Mouse (Mus musculus) thymus, postnatal 10 days (tissue): ENCODE measurements at regions not wholly inside any gene's neighbourhood (a gene's known extent, or its start where the extent isn't known, plus 50 kb on each side); places are given as distances from the start of the nearest gene placed in this dataset.
"Not testable (repeated sequence)": the region's sequence is repeated elsewhere in the genome, so short reads cannot be mapped to it uniquely, and the experiment has no call there.

ENCODE experiments used
- DNase-seq, 2 experiments: peaks; one replicate each; pipeline ENCODE4 v3.0.0; 2021; ENCODE audit warnings: low spot score in 2 of 2

GRCm38 (mm10) chr17:50346451-50347192 lies 53.2 kb upstream of the Dazl start:
- no peak for DNase-seq

- DNase-seq: not testable (repeated sequence)
These were observed 60.4 kb upstream of the Dazl start for GRCm38 (mm10) chr17:50353818-50354217.

- DNase-seq: no peak
These were observed 60.9 kb upstream of the Dazl start for GRCm38 (mm10) chr17:50354357-50354756.

- no peak for DNase-seq
These were observed 68.3 kb upstream of the Dazl start for GRCm38 (mm10) chr17:50361657-50362233.

DNA sequence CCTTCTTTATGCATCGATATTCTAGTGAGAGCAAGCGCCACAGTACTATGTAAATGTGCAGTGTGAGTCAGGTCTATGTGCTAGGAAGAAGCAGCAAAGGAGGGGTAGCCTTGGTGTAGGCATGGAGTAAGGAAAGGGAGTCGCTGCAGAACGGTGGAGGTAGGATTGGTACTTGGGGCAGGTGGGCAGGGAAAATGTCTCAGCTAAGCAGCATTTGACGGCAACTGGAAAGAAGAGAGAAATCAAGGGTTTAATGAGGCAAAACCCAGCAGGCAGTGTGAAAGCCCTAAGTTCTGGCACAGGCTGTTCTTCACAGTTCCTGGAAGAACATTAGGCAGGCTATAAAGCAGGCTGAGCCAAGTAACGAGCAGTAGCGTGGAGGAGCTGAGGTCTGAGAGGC lies 72.0 kb upstream of the Dazl start:
- no peak for DNase-seq

GRCm38 (mm10) chr17:50366181-50366580 lies 72.7 kb upstream of the Dazl start:
- no peak for DNase-seq

DNA sequence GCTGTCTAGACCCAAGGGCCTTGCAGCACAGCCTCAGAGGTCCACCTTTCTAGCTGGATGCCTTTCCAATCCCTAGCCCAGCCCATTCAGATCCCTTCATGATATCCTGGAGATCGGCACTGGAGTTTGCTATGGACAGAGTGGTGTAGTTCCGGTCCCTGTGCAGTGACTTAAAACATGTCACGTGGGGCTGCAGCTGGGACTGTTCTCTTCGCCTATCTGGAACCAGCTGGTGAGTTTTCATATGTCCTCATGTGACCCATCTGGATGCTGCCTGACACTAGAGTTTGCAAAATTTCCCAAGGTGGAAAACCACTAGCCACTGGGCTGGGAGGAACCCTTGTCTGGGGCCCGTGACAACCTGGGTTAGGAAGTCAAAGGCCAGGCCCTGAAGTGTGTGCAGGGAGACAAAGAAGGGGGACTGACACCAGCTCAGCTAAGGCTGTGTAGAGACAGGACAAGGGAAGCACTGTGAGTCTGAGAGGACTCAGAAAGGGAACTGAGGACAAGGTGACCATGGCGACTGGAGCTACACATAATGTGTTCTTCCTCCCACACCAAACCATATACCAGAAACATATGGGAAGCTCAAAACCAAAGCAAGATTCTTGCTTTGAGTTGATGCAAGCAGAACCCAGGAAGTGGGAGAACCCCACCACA lies 75.9 kb upstream of the Dazl start:
- DNase-seq: no peak

GRCm38 (mm10) chr17:50370484-50370883 lies 77.0 kb upstream of the Dazl start:
- no peak for DNase-seq

GRCm38 (mm10) chr17:50373496-50374141 lies 80.2 kb upstream of the Dazl start:
- no peak for DNase-seq

DNA sequence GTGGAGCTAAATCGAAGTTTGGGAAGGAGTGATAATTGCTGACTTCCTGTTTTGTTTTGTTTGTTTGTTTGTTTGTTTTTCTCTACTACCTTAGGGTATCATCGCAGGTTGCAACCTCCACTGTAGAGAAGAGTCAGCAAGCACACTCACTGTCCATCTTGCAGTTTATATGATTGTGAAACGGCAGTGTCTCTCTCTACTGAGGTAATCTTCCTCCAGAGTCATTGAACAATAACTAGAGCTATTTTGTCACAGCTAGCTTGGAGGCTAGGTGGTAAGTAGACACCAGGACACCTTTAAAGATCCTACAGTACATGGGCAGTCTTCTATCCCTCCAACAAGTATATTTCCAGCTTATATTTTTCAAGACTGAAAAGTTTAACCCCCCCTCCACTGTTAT lies 82.0 kb upstream of the Dazl start:
- no peak for DNase-seq

GRCm38 (mm10) chr17:50376708-50377107 lies 83.3 kb upstream of the Dazl start:
- no peak for DNase-seq

DNA sequence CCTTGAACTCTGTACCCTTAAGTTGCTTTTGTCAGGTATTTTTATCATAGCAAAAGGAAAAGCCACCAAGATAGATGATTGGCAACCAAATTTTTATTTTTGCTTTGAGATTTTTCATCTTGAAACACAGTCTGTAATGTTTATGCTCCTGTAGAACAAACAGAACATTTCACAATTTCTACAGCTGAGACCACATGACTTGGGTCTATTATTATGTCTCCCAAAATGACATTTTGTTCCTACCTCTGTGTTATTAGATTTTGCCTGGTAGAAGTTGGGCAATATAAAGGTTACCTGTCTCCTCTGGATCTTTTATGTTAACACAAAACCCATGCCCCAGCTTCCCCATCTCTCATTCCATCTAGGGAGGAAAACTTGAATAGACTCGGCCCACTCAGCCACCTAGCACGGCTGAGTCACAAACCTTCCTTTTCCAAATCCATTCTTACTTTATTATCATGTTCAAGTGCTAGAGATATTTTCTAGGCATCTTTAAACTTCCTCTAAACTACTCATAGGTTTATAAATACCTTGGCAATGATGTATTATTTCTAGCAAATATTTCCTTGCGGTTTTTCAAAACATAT lies 84.8 kb upstream of the Dazl start:
- no peak for DNase-seq

DNA sequence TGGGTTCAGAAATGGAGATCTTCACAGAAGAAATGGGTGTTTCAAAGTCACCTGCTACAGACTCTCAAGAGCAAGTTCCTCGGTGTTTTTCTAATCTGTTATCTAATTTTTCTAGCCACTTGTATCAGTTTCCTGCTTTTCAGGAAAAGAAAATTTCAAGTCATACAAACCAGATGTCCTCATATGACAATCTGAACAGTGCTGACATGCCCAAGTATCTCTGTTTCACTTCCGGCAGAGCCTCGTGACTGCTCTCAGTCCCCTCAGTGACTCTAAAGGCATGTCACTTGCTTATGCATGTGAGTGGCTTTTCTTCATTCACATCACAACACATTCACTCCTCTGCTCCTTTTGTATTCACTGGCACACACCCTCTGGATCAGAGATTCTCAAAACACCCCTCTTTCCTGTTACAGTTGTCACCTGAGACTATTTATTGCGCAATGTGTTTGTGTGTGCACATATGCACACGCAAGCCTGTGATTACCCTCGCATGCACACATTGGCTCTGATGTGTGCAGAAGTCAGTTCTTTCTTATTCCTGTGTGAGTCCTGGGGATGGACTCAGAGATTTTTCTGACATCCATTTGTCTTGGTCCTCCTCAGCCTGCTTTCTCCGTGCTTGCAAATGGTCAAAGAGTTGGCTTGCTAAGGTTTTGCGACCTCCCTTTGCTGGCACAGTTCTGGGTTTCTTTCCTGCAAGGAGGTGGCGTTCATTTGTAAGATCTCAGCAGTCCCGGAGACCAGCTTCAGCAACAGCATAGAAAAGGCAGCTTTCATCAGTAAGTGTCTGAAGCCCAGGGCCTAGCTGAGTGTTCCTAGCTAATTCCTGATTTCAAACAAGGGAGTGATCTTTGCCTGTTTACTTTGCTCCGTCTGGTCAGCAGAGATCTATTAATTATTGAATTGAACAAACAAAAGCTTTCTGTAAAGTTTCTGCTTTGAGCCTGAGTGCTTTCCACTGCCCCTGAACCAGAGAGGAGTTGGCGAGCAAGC lies 95.6 kb upstream of the Dazl start:
- no peak for DNase-seq

DNA sequence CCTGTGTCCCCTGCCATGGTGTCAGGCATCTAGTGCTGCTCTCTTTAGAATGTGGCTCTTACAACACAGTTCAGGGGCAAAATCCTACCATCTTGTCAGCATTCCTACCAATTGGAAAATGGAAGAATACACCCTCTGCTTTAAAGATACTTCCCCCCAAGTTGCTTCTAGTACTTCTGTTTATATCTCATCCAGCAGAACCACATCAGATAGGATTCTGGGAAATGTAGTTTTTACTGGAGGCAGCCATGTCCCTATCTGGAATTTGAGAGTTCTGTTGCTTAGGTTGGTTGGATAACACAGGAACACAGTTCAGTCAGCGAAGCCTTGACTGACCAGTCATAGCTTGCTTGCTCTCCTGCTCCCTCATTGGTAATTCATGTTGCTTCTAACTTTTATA lies 96.7 kb upstream of the Dazl start:
- DNase-seq: no peak

GRCm38 (mm10) chr17:50391207-50391606 lies 97.8 kb upstream of the Dazl start:
- no peak for DNase-seq

- no peak for DNase-seq
These were observed 98.6 kb upstream of the Dazl start for GRCm38 (mm10) chr17:50391996-50392395.

- DNase-seq: no peak
These were observed 99.0 kb upstream of the Dazl start for GRCm38 (mm10) chr17:50392428-50392827.

DNA sequence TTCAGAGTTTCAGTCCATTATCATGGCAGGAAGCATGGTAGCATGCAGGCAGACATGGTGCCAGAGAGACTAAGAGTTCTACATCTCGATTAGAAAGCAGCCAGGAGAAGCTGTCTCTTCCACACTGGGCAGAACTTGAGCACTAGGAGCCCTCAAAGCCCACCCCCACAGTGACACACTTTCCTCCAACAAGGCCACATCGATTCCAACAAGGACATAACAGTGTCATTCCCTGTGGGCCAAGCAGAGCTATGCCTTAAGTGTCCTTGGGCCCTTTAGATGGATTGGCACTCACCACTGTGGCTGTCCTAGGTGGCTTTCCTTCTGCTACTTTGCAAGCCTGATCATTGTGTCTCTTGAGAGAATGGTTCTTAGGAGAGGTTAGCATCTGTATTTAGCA lies 99.5 kb upstream of the Dazl start:
- DNase-seq: no peak

DNA sequence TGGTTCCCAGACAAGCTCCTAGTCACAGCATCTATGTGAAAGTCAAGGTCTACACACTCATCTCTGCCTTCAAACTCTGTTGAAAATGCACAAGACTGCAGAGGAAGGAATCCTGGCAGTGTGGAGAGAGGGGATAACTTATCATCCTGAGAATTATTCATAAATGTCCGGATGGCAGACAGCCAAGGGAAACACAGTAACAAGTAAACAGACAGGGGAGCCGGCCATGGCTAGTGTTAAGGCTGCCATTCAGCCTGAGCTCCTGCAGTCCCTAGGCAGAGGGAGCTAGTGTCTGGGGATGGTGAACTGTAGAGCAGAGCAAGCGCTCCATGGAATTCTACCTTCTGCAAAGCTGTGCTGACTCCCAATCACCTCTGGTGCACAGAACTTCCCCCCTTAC lies 100.3 kb upstream of the Dazl start:
- DNase-seq: no peak

- no peak for DNase-seq
These were observed 101.4 kb upstream of the Dazl start for GRCm38 (mm10) chr17:50394801-50395200.

DNA sequence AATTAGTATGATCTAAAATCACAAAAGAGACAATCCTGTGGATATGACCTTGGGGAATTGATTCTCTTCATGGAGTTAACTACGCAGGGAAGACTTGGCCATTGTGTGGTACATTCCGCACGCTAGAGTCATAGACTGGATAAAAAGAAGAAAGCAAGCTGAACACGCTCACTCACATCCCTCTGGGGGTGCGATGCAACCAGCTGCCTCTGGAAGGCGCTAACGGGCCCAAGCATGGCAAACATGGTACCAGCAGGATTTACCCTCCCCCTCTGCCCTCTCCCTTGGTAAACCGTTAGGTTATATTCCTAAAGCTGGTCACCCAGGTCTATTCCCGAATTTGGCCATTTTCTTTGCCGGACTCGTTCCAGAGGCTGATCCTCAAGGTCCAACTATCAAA lies 102.2 kb upstream of the Dazl start:
- no peak for DNase-seq
